Mouse (Mus musculus) brain, adult 2 months (tissue): ENCODE results near the gene Adarb2.
"Not testable (repeated sequence)": the region's sequence is repeated elsewhere in the genome, so short reads cannot be mapped to it uniquely, and the experiment has no call there.

Experiments
- DNase-seq: peaks from one replicate; pipeline ENCODE4 v3.0.0; 2011; ENCODE audit warnings: low read depth, low spot score

The Adarb2 gene

DNA sequence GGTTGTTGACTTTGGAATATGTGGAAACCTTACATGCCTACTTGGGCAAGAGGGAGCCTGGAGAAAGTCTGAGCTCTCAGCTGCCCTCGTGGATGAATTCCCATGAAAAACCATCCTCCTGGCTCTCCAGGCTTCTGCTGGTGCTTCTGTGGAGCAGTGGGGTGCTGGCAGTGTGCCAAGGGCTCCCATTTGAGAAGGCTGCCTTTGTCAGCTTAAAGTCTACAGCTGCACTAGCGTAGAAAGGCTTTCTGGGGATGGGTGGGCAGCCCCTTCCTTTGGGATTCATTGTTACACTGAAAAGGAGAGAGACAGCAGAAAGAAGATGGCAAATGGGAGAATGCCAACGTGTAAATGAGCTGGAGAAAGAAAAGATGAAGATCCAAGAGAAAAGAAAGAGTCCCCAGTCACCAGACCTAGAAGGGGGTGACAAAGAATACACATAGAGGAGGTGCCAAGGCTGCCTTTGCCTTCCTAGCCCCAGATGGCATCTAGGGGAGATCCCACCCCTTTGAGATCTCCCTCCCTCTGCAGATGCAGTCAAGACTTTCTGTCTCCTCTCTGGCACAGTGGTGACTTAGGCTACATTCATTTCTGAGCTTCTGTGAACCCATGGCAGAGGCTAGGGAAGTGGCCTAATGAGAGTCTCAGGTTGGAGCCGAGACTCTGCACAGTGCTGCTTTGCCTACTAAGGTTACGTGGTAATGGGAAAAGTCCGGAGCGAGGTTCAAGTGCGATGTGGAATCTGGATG, 381.8 kb downstream of the Adarb2 start:
- DNase-seq = peak; percentile 58

GRCm38 (mm10) chr13:8587447-8587846, 384.8 kb downstream of the Adarb2 start:
- no peak for DNase-seq

GRCm38 (mm10) chr13:8590460-8590859, 387.8 kb downstream of the Adarb2 start:
- no peak for DNase-seq

DNA sequence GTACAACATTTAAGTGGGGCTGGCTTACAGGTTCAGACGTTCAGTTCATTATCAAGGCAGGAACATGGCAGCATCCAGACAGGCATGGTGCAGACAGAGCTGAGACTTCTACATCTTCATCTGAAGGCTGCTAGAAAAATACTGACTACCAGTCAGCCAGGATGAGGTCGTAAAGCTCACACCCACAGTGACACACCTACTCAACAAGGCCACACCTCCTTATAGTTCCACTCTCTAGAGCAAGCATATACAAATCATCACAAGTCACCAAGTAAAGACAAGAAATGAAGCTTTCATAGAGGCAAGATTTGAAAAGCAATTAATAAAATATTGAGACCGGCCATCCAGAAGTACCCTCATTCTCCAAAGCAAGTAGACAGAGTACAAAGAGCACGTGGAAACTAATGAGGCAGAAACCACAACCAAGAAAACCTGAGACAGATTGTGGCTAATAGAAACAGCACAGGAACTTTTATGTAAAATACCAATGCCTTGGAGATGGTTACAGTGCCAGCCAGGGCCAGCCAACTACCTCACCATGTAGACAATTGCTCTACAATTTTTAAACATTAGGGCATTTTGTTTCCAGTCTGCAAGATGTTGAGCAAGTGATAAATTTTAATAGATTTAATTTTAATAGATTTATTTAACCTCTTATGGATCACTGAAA, 394.4 kb downstream of the Adarb2 start:
- DNase-seq = no peak

GRCm38 (mm10) chr13:8597647-8598017, 395.0 kb downstream of the Adarb2 start:
- DNase-seq = peak; percentile 31

DNA sequence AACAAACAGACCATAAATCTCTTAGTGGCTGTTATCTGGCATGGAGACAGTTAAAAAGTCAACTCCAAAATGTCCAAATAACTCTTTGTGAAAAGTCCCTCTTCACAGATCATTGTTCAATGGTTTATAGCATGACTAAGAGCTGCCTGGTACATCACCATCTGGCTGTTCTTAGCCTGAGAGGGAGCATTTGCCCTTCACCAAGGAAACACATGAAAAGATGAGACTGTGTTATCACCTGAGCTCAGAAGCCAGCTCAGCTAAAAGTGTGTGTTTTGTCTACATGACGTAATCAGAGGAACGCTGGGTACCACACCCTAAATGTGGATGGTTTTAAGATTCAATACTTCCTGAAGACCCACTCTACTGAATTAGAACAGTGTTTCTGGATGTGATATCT, 403.0 kb downstream of the Adarb2 start:
- DNase-seq = peak; percentile 33

DNA sequence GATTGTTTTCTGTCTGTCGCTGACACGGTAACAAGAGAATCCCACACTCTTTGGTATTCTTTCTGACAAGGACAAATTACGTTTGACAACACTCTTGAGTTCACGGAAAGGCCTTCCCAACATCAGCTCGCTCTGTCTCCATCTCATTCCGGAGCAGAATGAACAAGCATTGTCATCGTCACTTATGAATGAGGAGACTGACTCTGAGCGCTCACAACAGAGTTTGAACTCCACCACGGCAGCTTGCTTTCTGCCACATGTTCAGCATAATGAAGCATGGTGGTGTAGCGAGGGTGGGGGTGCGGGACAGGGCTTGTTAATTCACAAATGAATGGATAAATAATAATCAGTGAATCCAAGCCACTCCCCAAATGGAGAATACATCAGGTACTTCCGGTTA, 405.4 kb downstream of the Adarb2 start:
- DNase-seq = no peak

- DNase-seq = not testable (repeated sequence)
These were observed 406.3 kb downstream of the Adarb2 start for GRCm38 (mm10) chr13:8608918-8609317.

DNA sequence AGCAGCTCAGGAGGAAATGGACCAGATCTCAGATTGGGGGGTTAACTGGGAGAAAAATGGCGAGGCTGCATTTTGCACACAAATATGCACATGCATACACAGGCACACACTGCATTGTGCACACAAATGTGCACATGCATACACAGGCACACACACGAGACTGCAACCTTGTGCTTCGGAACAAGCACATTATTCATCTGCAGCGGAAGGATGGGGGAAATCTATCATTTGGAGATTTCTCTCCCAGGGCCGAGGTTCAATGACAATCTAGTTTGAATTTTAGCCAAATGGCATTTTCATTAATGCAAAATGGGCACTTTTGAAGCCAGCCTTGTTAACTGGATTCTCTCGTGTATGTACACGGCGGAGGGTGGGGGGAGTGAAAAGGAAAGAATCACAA, 408.3 kb downstream of the Adarb2 start:
- DNase-seq = no peak

DNA sequence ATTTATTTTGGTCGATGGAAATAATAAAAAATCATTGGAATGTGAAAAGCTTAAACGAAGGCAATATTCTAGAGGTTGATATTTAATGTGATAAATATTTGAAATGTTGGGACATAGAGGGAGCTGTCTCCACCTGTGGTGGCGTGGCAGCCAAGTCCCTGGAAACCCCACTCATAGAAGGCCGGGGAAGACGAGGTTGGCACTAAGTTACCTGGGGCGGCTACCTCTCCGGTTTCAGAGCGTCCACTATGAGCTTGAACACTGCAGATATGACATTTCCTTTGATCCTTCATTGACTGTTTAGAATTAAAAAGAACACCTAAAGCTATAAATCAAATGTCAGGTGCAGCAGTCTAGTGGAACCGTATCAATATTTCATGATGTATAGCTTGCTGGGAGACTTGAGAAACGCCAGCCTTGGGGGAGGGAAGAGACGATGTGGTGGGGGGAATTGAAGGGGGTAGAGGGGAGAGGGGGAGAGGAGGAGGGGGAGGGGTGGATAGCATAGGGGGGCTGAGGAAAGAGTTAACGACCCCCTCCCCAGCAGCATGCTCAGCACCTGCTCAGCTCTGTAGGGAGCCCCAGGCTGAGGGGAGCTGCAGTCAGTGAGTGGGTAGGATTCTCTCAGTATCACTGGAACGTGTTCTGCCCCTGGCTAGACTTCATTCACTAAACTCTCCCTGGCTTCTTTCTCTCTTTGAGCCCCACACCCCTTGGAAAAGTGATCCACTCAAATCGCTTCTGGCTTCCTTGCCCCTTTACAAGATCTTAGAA, 410.1 kb downstream of the Adarb2 start:
- no peak for DNase-seq

- no peak for DNase-seq
These were observed 414.0 kb downstream of the Adarb2 start for GRCm38 (mm10) chr13:8616685-8617084.

DNA sequence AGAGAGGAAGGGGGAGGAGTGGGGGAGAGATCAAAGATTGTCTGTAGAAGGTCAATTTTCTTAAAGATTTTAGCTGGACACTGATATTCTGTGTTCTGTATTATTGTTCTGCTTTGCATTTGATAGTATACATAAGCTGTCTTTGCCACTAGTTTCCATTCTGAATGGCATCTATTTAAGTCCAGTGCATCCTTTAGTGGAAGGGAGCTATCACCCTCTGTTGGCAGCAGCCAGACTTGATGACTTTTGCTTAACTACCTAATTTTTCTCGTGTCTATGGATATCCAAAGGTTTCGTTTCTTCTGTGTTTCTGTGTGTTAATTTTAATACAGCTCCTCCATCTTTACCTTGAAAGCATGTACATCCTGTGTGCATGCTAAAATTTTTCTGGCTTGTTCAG, 419.6 kb downstream of the Adarb2 start:
- peak; percentile 31 for DNase-seq

- peak; percentile 24 for DNase-seq
These were observed 426.9 kb downstream of the Adarb2 start for GRCm38 (mm10) chr13:8629565-8629964.

GRCm38 (mm10) chr13:8631618-8632017, 429.0 kb downstream of the Adarb2 start:
- DNase-seq = no peak

DNA sequence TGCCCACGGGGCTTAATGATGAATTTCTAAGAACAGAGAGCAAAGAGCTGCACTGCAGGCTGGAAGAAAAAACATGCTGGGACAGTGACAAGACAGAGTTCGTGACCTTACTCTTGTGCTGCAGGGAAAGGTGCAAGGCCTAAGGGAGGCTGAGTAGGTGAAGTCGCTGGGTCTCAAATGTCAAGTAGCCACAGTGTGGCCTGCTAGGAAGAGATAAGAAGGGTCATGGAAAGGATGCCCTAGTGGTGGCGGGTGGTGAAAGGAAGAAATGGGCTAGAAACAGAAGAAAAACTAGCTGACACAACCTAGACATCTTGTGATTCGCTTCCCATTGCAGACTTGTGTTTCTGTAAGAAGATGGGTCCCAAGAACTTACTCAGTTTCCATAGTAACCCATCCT, 429.4 kb downstream of the Adarb2 start:
- DNase-seq = no peak

DNA sequence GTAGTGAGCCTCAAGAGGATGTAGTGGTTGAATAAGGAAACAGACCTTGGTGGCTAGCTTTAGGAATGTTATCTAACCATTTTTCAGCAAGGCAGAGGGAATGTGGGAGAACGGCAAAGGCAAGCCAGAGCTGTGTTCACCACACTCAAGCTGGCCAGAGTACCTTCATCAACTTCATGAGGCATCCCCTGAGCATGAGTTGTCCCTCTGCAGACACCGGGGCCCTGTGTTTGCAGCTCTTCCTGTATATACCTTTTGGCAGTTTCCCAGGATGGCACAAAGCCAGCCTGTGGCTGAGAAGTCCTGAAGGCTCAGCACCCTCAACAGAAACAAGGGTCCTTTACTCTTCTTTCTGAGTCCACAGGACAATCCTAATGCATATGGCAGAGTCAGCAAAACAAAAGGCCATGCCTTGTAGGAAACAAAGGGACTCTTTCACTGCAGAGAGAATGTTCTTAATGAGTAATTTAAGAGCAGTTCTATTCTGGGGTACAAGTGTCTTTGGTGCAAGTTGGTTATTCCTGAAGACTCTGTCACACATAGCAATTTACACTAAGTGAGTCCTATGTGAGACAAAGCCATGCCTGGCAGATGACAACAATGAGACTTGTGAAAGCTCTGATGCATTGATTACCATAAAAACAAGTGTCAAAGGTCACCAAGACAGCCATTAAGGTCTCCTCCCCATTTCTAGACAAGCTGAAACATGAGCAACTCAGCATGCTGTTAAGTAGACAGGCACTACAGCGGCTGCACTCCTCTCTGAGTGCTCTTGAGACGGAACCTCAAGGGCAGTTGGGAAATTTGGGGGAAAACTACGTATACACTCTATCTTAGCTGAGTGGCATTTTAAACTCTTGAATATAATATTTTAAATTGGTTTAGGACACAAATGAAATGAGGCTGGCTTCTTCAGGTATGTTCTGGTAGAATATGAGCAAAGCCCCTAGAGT, 431.0 kb downstream of the Adarb2 start:
- no peak for DNase-seq

DNA sequence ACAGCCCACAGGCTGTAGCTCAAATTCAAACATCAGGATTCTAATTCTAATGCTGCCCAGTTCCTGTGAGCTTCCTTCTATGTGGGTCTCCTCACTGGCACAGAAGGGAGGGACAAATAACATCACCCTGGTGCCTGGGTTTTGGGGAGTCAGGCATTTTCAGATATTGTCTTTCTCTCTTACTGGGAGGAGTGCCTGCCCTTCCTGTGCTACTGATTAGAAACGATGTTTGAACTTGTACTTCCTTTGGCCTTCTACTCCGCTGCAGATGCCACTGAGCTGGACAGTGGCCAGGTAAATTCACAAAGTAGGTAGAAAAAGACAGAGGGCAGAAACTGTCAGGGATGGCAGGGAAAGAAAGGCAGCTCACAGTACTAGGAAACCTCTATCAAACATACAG, 439.4 kb downstream of the Adarb2 start:
- no peak for DNase-seq

DNA sequence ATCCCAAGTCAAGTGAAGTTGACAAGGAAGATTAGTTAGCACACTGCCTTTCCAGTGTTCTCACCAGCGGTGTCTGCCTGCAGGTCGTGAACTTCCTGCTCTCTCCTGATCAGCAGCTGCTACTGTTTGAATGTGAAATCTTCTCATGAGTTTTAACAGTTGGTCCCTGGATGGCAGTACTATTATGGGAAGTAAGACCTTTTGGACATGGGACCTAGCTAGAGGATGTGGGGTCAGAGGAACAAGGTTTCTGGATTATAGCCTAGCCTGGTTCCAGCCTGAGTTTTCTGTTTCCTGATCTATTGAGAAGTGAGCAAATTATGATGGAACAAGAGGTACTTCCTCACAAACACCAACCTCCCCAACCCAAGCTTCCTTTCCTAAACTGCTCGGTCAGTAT, 441.3 kb downstream of the Adarb2 start:
- DNase-seq = no peak

DNA sequence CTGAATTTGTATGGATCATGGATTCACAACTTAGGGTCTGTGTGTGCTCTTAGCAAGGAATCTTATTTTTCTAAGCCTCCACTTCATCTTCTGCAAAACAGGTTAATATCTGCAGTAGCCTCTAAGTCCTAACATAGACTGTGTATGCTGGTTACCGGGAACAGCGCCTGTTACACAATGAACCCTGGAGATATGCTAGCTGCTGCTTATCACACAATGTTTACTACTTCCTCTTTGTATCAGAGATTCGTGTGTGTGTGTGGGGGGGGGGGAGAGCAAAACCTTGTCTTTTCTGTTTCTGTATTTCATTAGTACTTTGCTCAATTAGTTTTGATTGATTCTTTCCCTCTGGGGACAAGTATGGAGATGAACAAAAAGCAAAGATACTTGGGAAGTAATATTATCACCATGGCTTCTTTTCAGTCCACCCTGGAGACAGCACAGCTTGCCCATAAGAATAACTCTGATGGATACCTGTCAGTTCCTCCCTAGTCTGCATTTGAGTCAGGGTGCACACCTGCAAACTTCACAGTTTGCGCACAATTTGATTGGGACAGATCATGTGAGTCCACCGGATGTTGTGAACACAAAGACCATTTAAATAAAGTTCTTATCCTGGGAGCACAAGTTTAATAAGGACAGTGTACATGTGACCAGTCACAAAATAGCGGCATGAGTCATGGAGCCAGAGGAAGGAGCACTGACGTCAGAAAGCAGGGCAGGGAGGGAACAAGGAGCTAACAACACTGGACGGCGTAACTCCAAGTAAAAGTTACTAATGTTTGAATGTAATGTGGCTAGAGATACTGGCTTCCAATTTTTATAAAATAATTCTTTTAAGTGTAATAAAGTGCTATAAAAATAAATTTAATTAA, 442.4 kb downstream of the Adarb2 start:
- peak; percentile 70 for DNase-seq

GRCm38 (mm10) chr13:8649261-8649660, 446.6 kb downstream of the Adarb2 start:
- no peak for DNase-seq
